Mouse (Mus musculus) cerebellum, adult 8-10 months (tissue): ENCODE results near the gene Fam102a.
A peak's percentile ranks its signal among the peaks of the same experiment; 100 is the strongest.

Source experiments
- DNase-seq: peaks from one replicate; pipeline ENCODE4 v3.0.0; 2022

Gene Fam102a

DNA sequence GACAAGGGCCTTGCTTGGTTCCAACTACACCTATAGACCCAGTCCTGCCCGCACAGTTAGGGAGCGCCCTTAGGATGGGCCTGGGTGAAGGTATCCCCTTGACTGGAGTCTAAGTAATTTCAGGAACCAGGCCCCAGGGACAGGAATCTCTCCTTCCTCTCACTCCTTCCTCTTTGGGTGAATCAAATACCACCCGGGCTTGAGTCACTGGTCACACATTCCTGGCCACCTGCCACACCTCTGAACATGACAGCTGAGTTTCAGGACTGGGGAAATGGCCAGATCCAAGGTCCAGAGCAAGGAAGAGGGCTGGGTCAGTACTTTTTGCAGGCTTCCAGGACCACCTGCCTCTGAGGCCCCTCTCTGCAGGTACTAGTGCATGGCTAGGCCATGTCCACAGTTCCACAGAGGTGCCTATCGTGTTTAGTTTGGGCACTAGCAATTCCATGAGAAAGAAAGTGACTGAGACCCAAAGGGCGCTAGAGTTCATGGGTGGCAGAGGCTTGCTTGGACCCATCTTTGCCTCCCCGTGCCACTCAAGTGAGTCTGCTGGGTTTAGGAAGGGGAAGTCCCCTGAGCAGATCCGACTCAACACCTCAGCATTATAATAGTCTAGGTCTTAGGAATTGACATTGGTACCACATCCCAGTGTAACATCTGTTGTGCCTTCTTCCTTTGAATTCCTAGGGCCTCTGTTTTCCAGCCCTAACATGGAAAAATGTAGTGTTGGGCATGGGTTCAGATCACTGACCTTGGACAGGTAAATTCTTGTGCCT, 13.0 kb downstream of the Fam102a start:
- DNase-seq, result no peak

DNA sequence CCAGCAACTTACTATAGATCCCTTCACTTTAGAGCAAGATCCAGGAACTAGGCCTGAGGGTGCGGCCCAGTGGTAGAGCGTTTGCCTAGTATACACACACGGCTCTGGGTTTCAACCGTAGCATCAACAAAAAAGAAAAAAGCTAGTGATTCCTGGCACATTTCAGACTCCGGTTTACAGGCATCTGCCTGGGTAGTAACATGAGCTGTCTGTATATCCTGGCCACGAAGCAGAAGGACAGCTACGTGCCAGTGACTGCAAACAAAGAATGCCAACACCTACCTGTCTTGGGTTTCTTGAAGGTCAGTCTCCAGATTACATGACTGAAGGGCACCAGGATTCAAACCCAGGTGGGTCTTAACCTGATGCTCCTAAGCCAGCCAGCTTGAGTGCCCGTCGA, 14.0 kb downstream of the Fam102a start:
- no peak for DNase-seq

DNA sequence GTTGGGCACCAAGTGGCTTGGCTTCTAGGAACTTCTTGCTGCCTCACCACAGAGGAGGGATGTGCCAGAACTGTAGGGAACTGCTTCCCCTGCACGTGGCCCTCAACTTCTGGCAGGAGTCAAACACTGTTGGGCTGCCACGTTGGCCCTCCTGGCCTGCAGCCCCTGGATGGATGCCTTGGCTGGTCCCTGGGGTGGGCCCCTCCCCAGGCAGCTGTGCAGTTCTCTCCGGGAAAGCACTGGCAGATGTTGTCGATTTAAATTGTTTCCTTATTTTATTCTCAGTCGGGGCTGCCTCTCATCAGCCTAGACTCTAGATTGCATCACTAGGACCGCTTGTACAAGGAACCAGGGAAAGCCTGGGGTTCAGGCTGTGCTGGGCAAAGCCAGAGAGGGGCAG, 14.6 kb downstream of the Fam102a start:
- no peak for DNase-seq

DNA sequence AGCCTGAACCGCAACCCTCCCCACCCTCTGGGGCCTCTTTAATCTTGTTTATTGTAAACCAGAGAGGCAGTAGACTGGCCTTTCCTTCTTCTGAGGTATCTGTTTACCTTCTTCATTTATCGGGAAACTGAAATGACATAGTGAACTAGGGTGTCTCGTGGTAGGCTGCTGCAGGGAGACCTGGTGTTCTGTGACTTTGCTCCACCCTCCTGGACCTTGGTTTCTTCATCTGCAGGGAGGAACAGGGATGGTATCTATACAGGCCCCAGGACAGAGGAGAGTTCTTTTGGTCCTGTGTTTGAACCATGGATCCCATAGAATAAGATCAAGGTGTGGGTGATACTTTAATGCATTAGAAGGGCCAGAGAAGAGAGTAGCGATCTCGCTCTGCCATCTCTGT, 16.1 kb downstream of the Fam102a start:
- DNase-seq, result no peak

DNA sequence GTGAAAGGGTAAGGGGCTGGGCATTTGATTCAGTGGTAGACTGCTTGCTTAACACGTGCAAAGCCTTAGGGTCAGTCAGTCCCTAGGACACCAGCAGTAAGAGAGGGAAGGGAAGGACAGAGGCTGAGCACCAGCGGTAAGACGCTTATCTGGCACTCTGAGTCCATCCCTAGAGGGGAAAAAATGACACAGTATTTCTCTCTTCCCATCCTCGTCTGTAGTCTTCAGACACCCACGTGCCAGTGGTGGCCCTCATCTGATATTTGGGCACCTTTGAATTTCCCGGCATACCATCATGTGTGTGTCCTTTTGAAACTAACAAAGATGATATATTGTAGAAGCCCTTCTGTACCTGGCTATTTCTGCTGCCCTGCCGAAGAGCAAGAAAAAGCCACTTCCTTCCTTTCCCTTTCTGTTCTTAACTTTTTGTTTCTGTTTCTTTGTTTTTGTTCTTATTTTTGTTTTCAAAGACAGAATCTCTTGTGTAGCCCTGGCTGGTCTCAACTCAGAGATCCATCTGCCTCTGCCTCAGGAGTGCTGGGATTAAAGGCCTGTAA, 18.5 kb downstream of the Fam102a start:
- no peak for DNase-seq

DNA sequence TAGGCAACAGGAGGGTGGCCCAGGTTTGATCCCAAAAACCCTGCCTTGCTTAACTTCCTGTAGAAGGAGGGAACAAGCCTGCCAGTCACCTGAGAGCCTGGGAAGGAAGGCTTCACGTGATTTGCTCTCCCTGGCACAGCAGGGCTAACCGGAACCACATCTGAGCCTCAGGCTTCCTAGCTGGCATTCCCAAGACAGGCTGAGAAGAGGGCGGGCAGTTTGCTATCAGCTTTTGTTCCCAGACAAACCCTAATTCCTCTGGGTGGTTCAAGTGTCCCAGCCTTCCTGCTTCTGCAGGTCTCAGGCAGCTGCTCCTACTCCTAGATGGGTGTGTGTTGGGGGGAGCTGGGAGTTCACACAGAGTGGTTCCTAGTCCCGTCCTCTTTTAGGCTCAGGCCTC, 20.4 kb downstream of the Fam102a start:
- DNase-seq, result no peak

DNA sequence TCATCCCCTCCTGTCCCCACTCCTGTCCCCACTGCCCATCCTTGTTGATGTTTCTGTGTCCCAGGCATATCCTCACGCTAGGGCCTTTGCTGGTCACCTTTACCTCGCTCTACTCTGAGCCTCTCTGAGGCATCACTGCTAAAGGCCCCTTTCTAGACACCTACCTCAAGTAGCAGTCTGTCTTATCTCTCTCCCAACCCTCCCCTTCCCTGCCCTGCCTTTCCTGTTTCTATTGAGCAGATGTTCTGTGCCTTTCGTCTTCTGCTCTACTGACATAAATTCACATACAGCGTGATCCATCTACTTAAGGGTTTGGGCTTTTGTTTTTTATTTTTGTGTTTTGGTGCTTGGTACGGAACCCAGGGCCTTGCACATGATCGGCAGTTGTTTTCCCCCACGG, 20.9 kb downstream of the Fam102a start:
- DNase-seq, result no peak

GRCm38 (mm10) chr2:32559570-32559969, 24.4 kb downstream of the Fam102a start:
- no peak for DNase-seq

- DNase-seq, result peak; percentile 72
Observed at GRCm38 (mm10) chr2:32566536-32567063, 31.5 kb downstream of the Fam102a start.

DNA sequence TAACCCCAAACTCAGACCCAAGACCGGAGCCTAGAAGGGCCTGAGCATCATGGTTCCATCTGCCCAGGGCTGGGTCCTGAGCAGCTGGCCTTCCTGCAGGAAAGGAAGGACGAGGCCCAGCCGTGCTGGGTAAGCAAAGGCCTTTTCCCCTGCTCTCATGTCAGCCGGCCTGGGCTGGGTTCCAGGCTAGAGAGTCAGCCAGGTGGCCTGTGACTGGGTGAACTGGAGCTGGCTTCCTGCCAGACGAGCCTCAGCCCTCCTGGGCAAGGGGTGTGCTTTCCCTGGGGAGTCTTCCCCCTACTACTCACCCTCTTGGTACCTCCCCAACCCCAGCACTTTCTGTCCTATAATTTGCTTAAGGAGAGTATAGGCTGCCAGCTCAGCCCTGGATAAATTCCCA, 33.0 kb downstream of the Fam102a start:
- no peak for DNase-seq

DNA sequence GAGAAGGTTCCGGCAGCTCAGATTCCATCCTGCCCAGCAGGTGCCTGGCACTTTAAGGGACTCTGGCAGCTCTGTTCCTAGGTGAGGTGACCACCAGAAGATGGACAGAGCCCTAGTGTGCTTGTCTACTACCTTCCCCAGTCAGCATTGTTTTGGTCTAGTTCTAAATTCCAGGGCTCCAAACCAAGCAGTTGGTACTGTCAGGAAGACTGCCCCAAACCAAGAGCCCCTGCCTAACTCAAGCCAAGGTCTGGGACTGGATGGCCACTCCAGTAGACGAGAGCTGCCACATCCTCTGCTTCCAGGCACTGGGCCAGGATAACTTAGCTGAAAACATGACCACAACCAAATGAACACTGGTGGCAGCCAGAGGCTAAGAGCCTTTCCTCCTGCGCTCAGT, 33.8 kb downstream of the Fam102a start:
- DNase-seq, result no peak

GRCm38 (mm10) chr2:32570698-32571494, 35.8 kb downstream of the Fam102a start, which contains the start of gene Dpm2:
TSS of gene Dpm2 (plus strand) at chr2:32570858.
- DNase-seq, result peak; percentile 88

- no peak for DNase-seq
Observed at GRCm38 (mm10) chr2:32572196-32572595, 37.1 kb downstream of the Fam102a start.

- DNase-seq, result no peak
Observed at GRCm38 (mm10) chr2:32574497-32574896, 39.4 kb downstream of the Fam102a start, which contains the start of gene Pip5kl1. TSS of gene Pip5kl1 (plus strand) at chr2:32574797.

GRCm38 (mm10) chr2:32574901-32575585, 39.9 kb downstream of the Fam102a start:
- DNase-seq, result peak; percentile 79

- peak; percentile 76 for DNase-seq
Observed at GRCm38 (mm10) chr2:32575586-32576160, 40.5 kb downstream of the Fam102a start, which contains the start of gene 9430097D07Rik. TSS of gene 9430097D07Rik (minus strand) at chr2:32575684.

GRCm38 (mm10) chr2:32576532-32576931, 41.4 kb downstream of the Fam102a start:
- peak; percentile 27 for DNase-seq

DNA sequence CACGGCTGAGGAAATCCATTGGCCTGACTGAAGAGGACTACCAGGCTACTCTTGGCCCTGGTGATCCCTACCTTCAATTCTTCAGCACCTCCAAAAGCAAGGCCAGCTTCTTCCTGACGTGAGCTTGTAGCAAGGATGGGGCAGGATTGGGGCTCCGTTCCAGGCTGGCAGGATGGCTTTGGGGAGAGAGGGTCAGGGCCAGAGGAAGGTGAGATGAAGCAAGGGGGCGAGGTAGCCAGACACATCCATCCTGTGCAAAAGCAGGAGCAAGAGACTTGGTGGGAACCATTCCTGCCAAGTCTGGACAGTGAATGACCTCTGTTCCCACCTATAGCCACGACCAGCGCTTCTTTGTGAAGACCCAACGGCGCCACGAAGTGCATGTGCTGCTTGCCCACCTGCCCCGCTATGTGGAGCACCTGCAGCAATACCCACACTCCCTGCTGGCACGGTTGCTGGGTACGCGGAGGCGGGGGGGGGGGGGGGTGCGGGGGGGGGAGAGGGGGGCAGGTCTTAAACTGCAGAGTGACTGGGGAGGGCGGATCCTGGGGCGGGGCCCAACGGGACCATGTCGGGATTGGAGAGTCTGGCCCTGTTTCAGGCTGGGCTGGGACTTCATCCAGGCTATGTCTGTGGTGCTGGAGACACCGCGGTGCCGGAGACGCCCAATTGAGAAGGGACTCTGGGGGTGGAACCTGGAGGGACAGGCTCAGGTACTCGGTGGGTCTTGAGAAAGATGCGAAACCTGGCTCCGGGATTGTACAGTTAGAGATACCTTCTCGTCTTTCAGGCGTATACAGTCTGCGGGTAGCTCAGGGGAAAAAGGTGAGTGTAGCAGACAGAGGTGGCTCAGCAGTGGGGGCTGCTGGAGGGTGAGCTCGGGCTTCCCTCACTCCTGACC, 43.3 kb downstream of the Fam102a start:
- peak; percentile 47 for DNase-seq

- DNase-seq, result peak; percentile 77
Observed at GRCm38 (mm10) chr2:32581450-32582095, 46.4 kb downstream of the Fam102a start.
